Mouse (Mus musculus): ENCODE results near the gene Klf3.

DNA sequence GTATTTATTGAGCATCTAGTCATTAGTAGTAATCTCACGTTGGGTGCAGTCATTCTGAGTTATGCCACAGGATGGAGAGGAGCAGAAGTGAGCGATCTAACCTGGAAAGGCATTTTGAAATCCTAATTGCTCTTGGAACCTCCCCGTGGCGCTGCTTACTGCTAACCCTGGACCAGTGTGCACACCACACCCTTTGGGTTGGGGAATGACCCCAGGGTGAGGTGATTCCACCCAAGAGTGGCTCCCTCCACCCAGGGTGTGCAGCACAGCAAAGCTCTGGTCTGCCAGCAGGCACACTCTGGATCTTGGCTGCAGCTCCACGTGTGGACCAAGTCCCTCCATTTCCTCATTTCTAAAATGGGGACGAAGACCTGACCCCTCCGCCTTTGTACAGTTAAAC is 6.1 kb downstream of the Klf3 start:
- no peak for TF ChIP-seq CTCF (IDR thresholded peaks at IDR 0.05; ENCODE audit: low read depth, low read length)
- TF ChIP-seq TAL1 (conservative IDR thresholded peaks at IDR 0.05; ENCODE audit: low read depth, low read length), result no peak

All from G1E (cell line).